Mouse (Mus musculus) intestine, postnatal 0 days (tissue): ENCODE results near the gene Snx3. TPM values are rescaled to one million over a fixed set of nuclear protein-coding genes. Genes with fewer than 3 reads are reported as not detected.

Experiments used
- ATAC-seq: fragments of 200-750 bp; cut with Nextera tagmentation; 2 replicates; pipeline ENCODE4 v1.8.0; 2017; ENCODE audit warnings: mild to moderate bottlenecking, moderate TSS enrichment, moderate library complexity
- H3K27ac ChIP-seq: fragments of 300-500 bp; sonication (generic); 2 replicates; pipeline ENCODE4 v1.5.1; 2014; ENCODE audit warnings: mild to moderate bottlenecking, low read depth, low read length, moderate library complexity
- H3K27me3 ChIP-seq: fragments of 300-500 bp; sonication (generic); replicated peaks from 2 replicates; pipeline ENCODE4 v1.6.1; 2014; ENCODE audit warnings: low read length, mixed read lengths; ENCODE audit not compliant: control insufficient read depth, insufficient read depth
- H3K36me3 ChIP-seq: fragments of 300-500 bp; sonication (generic); 2 replicates; pipeline ENCODE4 v1.6.1; 2014; ENCODE audit warnings: mild to moderate bottlenecking, moderate library complexity; ENCODE audit not compliant: control insufficient read depth, insufficient read depth
- H3K4me1 ChIP-seq: fragments of 300-500 bp; sonication (generic); replicated peaks from 2 replicates; pipeline ENCODE4 v1.6.1; 2014; ENCODE audit warnings: antibody characterized with exemption, low read length, mixed read lengths; ENCODE audit not compliant: control insufficient read depth, insufficient read depth
- H3K4me2 ChIP-seq: fragments of 300-500 bp; sonication (generic); replicated peaks from 2 replicates; pipeline ENCODE4 v1.6.1; 2014; ENCODE audit warnings: low read depth, mild to moderate bottlenecking, moderate library complexity
- H3K4me3 ChIP-seq: fragments of 300-500 bp; sonication (generic); 2 replicates; pipeline ENCODE4 v1.5.1; 2014; ENCODE audit warnings: low read depth, low read length
- H3K9ac ChIP-seq: fragments of 300-500 bp; sonication (generic); 2 replicates; pipeline ENCODE4 v1.6.1; 2014; ENCODE audit warnings: mild to moderate bottlenecking, low read depth, low read length
- H3K9me3 ChIP-seq: fragments of 300-500 bp; sonication (generic); 2 replicates; pipeline ENCODE4 v1.6.1; 2016; ENCODE audit warnings: mixed run types; ENCODE audit not compliant: control insufficient read depth
- CTCF ChIP-seq: sonication (generic); IDR thresholded peaks from 2 replicates; pipeline ENCODE4 v1.5.1; 2016; ENCODE audit warnings: low read depth, mild to moderate bottlenecking, control low read depth, antibody characterized with exemption, moderate library complexity
- WGBS: fragments of 180-500 bp; shearing (Covaris S2); extraction: QIAGEN DNeasy Blood & Tissue Kit; methylation state at CpG from one replicate; pipeline ENCODE4 v1.1.7; 2014; 5-methylcytosine and 5-hydroxymethylcytosine counted together
- polyA plus RNA-seq: library from polyadenylated mRNA; unstranded; fragments of >200 nt; fragmentation: Nextera tagmentation; extraction: Ambion mirVana; gene quantifications from 2 replicates; pipeline ENCODE4 v1.2.1, GENCODE M21; 2015

The Snx3 gene
- polyA plus RNA-seq, 1 experiment from 2014 or later: 615 TPM

DNA sequence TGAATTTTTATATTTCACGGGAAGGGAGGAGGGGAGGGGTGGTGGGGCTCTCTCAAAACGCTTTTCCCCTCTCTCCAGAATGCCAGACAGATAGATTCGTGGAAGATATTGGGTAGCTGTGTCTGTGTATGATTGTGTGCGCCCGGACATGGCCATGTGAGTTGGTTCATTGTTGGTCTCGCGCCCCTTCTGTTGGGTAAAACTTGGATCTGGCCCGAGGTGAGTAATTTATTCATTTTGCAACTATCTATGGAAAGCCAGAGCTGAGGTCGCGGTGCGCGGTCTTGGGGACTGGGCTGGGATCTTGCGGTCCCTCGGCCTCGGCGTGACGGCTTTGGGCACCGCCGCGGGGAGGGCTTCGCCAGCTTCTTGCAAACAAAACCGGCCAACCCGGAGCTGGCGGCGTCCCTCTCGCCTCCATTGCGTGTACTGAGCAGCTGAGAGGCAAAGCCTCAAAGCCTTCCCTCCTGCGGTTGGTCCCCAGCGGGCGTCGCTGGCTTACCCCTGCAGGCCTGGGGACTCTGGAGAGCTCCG lies 82.1 kb downstream of the Snx3 start:
- peak overlapping the region; percentile 27; the same call in 1 of the 2 replicates for H3K4me2 ChIP-seq
- no peaks in the 10 kb centered on the region for H3K36me3 ChIP-seq
- ATAC-seq: no peak
- H3K4me1 ChIP-seq: no peaks in the 10 kb centered on the region
- peak overlapping the region; percentile 1; the same call in 1 of the 2 replicates for H3K4me3 ChIP-seq
- TF ChIP-seq CTCF: no peak
- no peak overlapping the region for H3K9ac ChIP-seq
- H3K27ac ChIP-seq: no peak overlapping the region
- no peaks in the 10 kb centered on the region for H3K9me3 ChIP-seq
- peaks cover 90% of the 10 kb centered on the region for H3K27me3 ChIP-seq
- 1% methylated on average over 31 of the region's 32 CpGs for WGBS

GRCm38 (mm10) chr10:42584436-42584983 lies 82.7 kb downstream of the Snx3 start:
- Histone ChIP-seq H3K9ac (no peak overlapping the region), H3K27ac (no peak overlapping the region), H3K36me3 (no peaks in the 10 kb centered on the region), H3K4me3 (peak overlapping the region; percentile 1; the same call in 1 of the 2 replicates), H3K4me1 (no peaks in the 10 kb centered on the region), H3K9me3 (no peaks in the 10 kb centered on the region), H3K27me3 (peaks cover 90% of the 10 kb centered on the region), H3K4me2 (no peak overlapping the region)
- WGBS: 1% methylated on average over 37 of the region's 37 CpGs
- no peak for TF ChIP-seq CTCF
- no peak for ATAC-seq

Other genes with a start within 250 kb of the Snx3 start
- gene Foxo3, start 225.3 kb upstream of the Snx3 start, polyA plus RNA-seq: 9.3 and 9.8 TPM in 2 replicates
- 9.0 and 9.4 TPM in 2 replicates for gene Afg1l, start 23.5 kb upstream of the Snx3 start, polyA plus RNA-seq
- not detected in 2 replicates for gene Nr2e1, start 81.6 kb downstream of the Snx3 start, polyA plus RNA-seq
- 25.4 and 29.1 TPM in 2 replicates for gene Ostm1, start 81.8 kb downstream of the Snx3 start, polyA plus RNA-seq